ENCODE assay signal across 11 mouse cellular contexts in the genomic region with DNA sequence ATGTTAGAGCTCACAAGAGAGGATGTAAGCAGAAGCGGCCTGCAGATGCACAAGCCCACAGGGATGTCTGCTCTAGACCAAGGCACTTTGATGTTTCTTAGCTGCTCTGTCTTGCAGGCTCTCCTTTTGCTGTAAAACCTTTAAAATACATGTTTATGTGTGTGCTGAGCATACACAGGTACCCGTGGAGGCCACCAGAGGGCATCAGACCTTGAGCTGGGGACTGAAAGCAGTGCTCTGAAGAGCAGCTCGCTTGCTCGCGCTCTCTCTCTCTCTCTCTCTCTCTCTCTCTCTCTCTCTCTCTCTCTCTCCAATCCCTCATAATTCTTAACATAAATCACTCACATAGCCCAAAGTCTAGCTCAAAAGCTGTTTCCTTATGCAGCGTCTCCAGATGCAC. TPM values are rescaled to one million over a fixed set of nuclear protein-coding genes. Genes with fewer than 3 reads are reported as not detected.
DNase-seq lines count a peak whose midpoint lies in the region; ATAC-seq and TF ChIP-seq lines count a peak whose summit lies in the region.
"Had no signal": no experiment of that assay in that cellular context is flagged by ENCODE, and none has a peak within 500 bp of the region (broad histone marks: within the 10 kb centered on the region; RNA-seq: fewer than 3 reads in every experiment).

No protein-coding gene starts in this region.

- peak; percentile 17 to 53 for DNase-seq in adrenal gland, postnatal 36 days
- DNase-seq in adrenal gland, postnatal 4 days (ENCODE audit: low spot score in 2 of 2): no peak
- DNase-seq in liver, adult 2 months (ENCODE audit: extremely low read depth, low read depth, low spot score): no peak
- DNase-seq in liver, embryonic 11.5 days (ENCODE audit: low spot score): no peak
- DNase-seq in embryo, embryonic 10.5 days (ENCODE audit: low spot score): peak; percentile 43
- peak; percentile 52 for DNase-seq in testis, postnatal 10 days (ENCODE audit: low spot score)
- DNase-seq in ovary, postnatal 36 days (ENCODE audit: low spot score): no peak

- TF ChIP-seq CTCF in liver, adult 2 months (IDR thresholded peaks at IDR 0.05; ENCODE audit: low read depth, low read length): peak; percentile 70

- peaks cover 17% of the 10 kb centered on the region for H3K36me3 ChIP-seq in liver, adult 2 months (ENCODE audit: control insufficient read depth, insufficient read depth, low read length)
- H3K36me3 ChIP-seq in liver, embryonic 11.5 days (ENCODE audit: control insufficient read depth, insufficient read depth, low read length): peaks cover 8% of the 10 kb centered on the region; the same call in 1 of the 2 replicates

- ATAC-seq in liver, embryonic 11.5 days (replicated peaks; ENCODE audit: low FRiP score): no peak
- ATAC-seq in inflammation-experienced regulatory T-cells, adult 6 months: no peak

- 85% methylated on average over 6 of the region's 6 CpGs for WGBS in liver, adult 2 months
- 82% methylated on average over 6 of the region's 6 CpGs for WGBS in liver, embryonic 11.5 days

- no peak for TF ChIP-seq POLR2A in liver, adult 2 months (IDR thresholded peaks at IDR 0.05; ENCODE audit: extremely low read depth, insufficient read depth, low read length)

- no peak overlapping the region for H3K27ac ChIP-seq in liver, adult 2 months (replicated peaks; ENCODE audit: insufficient read depth, low read depth, low read length)
- H3K27ac ChIP-seq in liver, embryonic 11.5 days (ENCODE audit: low read depth, low read length): no peak overlapping the region

- H3K4me3 ChIP-seq in liver, adult 2 months (ENCODE audit: insufficient read depth, low read depth, low read length): no peak overlapping the region
- H3K4me3 ChIP-seq in liver, embryonic 11.5 days (ENCODE audit: low read depth, low read length): no peak overlapping the region
- H3K4me3 ChIP-seq: myocyte had no signal

- no peaks in the 10 kb centered on the region for H3K9me3 ChIP-seq in liver, embryonic 11.5 days (ENCODE audit: control insufficient read depth, low read length)

- H3K9ac ChIP-seq in liver, adult 2 months (ENCODE audit: low read depth, low read length): no peak overlapping the region
- no peak overlapping the region for H3K9ac ChIP-seq in liver, embryonic 11.5 days (ENCODE audit: low read depth, low read length)

- H3K4me2 ChIP-seq in liver, embryonic 11.5 days: no peak overlapping the region

- no peaks in the 10 kb centered on the region for H3K27me3 ChIP-seq in liver, adult 2 months (ENCODE audit: control insufficient read depth, insufficient read depth, low read length)
- no peaks in the 10 kb centered on the region for H3K27me3 ChIP-seq in liver, embryonic 11.5 days (replicated peaks; ENCODE audit: control insufficient read depth, insufficient read depth, low read length)

- H3K79me2 ChIP-seq in liver, adult 2 months (ENCODE audit: control insufficient read depth, insufficient read depth, low read length): no peaks in the 10 kb centered on the region

- H3K4me1 ChIP-seq in liver, adult 2 months (ENCODE audit: control insufficient read depth, insufficient read depth, low read length): no peaks in the 10 kb centered on the region
- no peaks in the 10 kb centered on the region for H3K4me1 ChIP-seq in liver, embryonic 11.5 days (replicated peaks; ENCODE audit: control insufficient read depth, insufficient read depth, low read length)

RNA-seq across cellular contexts. Expression of a gene that starts 24.3 kb away (rescaled TPM):
- total RNA-seq in adrenal gland, postnatal 36 days (2021): 10 to 100 TPM; 73.2 to 84.2 TPM
- total RNA-seq in adrenal gland, postnatal 4 days (2021): 10 to 100 TPM; 72.3 to 77.9 TPM
- 18.9 and 20.1 TPM in 2 replicates for total RNA-seq in liver, adult 2 months (2014; rRNA removed)
- polyA plus RNA-seq in liver, adult 2 months (2012; rRNA removed): 13.7 and 14.9 TPM in 2 replicates
- 24.4 and 27.3 TPM in 2 replicates for polyA plus RNA-seq in liver, embryonic 11.5 days (2014; fragmentation: Nextera tagmentation; extraction: Ambion mirVana)
- 10 to 100 TPM; 41.5 to 52.6 (median 52.3) TPM for polyA plus RNA-seq in inflammation-experienced regulatory T-cells, adult 6 months (2017; shearing (Covaris generic))

RNA-seq across cellular contexts. Expression of a gene that starts 59.5 kb away (rescaled TPM):
- total RNA-seq in adrenal gland, postnatal 36 days (2021): 10 to 100 TPM; 46.5 to 59.3 TPM
- total RNA-seq in adrenal gland, postnatal 4 days (2021): 10 to 100 TPM; 16.4 to 27.0 TPM
- 0.13 and 0.18 TPM in 2 replicates for total RNA-seq in liver, adult 2 months (2014; rRNA removed)
- 0.09 and 0.10 TPM in 2 replicates for polyA plus RNA-seq in liver, adult 2 months (2012; rRNA removed)
- 0.07 TPM in 1 of 2 replicates, not detected in the other for polyA plus RNA-seq in liver, embryonic 11.5 days (2014; fragmentation: Nextera tagmentation; extraction: Ambion mirVana)
- polyA plus RNA-seq in inflammation-experienced regulatory T-cells, adult 6 months (2017; shearing (Covaris generic)): under 1 TPM in 1 of 3 experiments, not detected in 2; 0.66 TPM
- total RNA-seq: ES-E14; hematopoietic stem cell, adult 5-6 weeks had no signal

Comparison
In these comparisons a context has a peak if more than half of its experiments do, and no peak if none do; other contexts are left out.
1. DNase-seq: peak in adrenal gland, postnatal 36 days (2 of 2), embryo, embryonic 10.5 days (single experiment) and testis, postnatal 10 days (single experiment); none in adrenal gland, postnatal 4 days (0 of 2), liver, adult 2 months (single experiment), liver, embryonic 11.5 days (single experiment) and ovary, postnatal 36 days (single experiment).
2. RNA of a gene that starts 59.5 kb away (total RNA-seq): 46.5 to 59.3 TPM in adrenal gland, postnatal 36 days and 16.4 to 27.0 TPM in adrenal gland, postnatal 4 days; 0.13 to 0.18 TPM in liver, adult 2 months; every median in the first group is over 10 times any median in the second.